Mouse (Mus musculus): Measurements from ENCODE around the gene Castor1.

DNA sequence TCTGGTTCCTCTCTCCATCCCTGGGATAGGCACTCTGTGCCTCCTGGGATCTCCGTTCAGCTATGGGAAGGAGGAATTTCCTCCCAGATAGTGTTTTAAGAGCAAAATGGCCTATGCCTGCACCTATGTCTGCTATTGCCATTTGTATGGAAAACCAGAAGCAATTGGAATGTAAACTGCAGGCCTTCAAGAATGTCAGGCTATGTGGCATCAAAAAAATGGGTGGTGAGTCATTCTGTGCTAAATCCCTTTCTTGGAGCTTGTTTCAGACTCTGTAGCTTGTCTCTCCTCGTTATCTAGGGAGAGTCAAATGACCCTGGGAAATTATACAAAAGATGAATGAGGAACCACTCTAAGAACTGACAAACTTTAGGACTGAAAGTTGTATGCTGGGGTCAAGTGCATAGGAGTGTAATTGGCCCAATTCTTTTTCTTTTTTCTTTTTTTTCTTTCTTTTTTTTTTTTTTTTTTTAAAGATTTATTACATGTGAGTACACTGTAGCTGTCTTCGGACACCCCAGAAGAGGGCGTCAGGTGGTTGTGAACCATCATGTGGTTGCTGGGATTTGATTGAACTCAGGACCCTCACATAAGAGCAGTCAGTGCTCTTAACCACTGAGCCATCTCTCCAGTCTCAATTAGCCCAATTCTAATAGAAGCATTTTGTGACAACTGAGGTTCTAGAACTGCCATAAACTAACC is 33.6 kb upstream of the Castor1 start:
- TF ChIP-seq CTCF (IDR thresholded peaks at IDR 0.05; ENCODE audit: insufficient read depth, low read depth, low read length), result no peak
- TF ChIP-seq POLR2A (IDR thresholded peaks at IDR 0.05; ENCODE audit: insufficient read depth, low read depth, low read length), result no peak
